Mouse (Mus musculus): ENCODE results near the gene Ly6c2. TPM values are rescaled to one million over a fixed set of nuclear protein-coding genes. Genes with fewer than 3 reads are reported as not detected.
"Not testable (repeated sequence)": the region's sequence is repeated elsewhere in the genome, so short reads cannot be mapped to it uniquely, and the experiment has no call there.

Gene Ly6c2
- polyA plus RNA-seq (2012; rRNA removed) = 7.3 and 28.3 TPM in 2 replicates

GRCm38 (mm10) chr15:75111861-75112630 lies at the start of gene Ly6c2:
Gene Ly6c2 (minus strand): TSS chr15:75111970.
- H3K27me3 ChIP-seq (replicated peaks; ENCODE audit: control insufficient read depth, insufficient read depth, low read length); H3K36me3 ChIP-seq (ENCODE audit: control insufficient read depth, insufficient read depth, low read length); H3K4me3 ChIP-seq (ENCODE audit: insufficient read depth, low read depth, low read length); H3K4me1 ChIP-seq (ENCODE audit: control insufficient read depth, insufficient read depth, low read length); H3K27ac ChIP-seq (ENCODE audit: insufficient read depth, low read depth, low read length); DNase-seq: not testable (repeated sequence)
- WGBS = 73% methylated on average over 1 of the region's 1 CpGs

- 37% methylated on average over 1 of the region's 1 CpGs for WGBS
- Histone ChIP-seq H3K27ac (ENCODE audit: insufficient read depth, low read depth, low read length) (no peak overlapping the region), H3K36me3 (ENCODE audit: control insufficient read depth, insufficient read depth, low read length) (no peaks in the 10 kb centered on the region), H3K27me3 (replicated peaks; ENCODE audit: control insufficient read depth, insufficient read depth, low read length) (no peaks in the 10 kb centered on the region), H3K4me3 (ENCODE audit: insufficient read depth, low read depth, low read length) (no peak overlapping the region), H3K4me1 (ENCODE audit: control insufficient read depth, insufficient read depth, low read length) (no peaks in the 10 kb centered on the region)
- no peak for DNase-seq
- TF ChIP-seq CTCF (conservative IDR thresholded peaks at IDR 0.05; ENCODE audit: insufficient read depth, insufficient read length, low read depth, low read length) (no peak), POLR2A (IDR thresholded peaks at IDR 0.05; ENCODE audit: low read depth, low read length) (no peak)
Observed at GRCm38 (mm10) chr15:75157646-75158045, 45.9 kb upstream of the Ly6c2 start.

- no peak for TF ChIP-seq POLR2A (IDR thresholded peaks at IDR 0.05; ENCODE audit: low read depth, low read length)
- TF ChIP-seq CTCF (conservative IDR thresholded peaks at IDR 0.05; ENCODE audit: insufficient read depth, insufficient read length, low read depth, low read length) = no peak
- 79% methylated on average over 1 of the region's 1 CpGs for WGBS
Observed at GRCm38 (mm10) chr15:75154940-75155339, 43.2 kb upstream of the Ly6c2 start, which contains the start of gene Ly6g. Gene Ly6g (plus strand): TSS chr15:75155240.

GRCm38 (mm10) chr15:75153087-75153486 lies 41.3 kb upstream of the Ly6c2 start:
- no peak for DNase-seq
- no peaks in the 10 kb centered on the region for H3K36me3 ChIP-seq (ENCODE audit: control insufficient read depth, insufficient read depth, low read length)
- TF ChIP-seq POLR2A (IDR thresholded peaks at IDR 0.05; ENCODE audit: low read depth, low read length) (no peak), CTCF (conservative IDR thresholded peaks at IDR 0.05; ENCODE audit: insufficient read depth, insufficient read length, low read depth, low read length) (no peak)
- no peaks in the 10 kb centered on the region for H3K4me1 ChIP-seq (ENCODE audit: control insufficient read depth, insufficient read depth, low read length)
- H3K4me3 ChIP-seq (ENCODE audit: insufficient read depth, low read depth, low read length) = no peak overlapping the region
- no peak overlapping the region for H3K27ac ChIP-seq (ENCODE audit: insufficient read depth, low read depth, low read length)
- H3K27me3 ChIP-seq (replicated peaks; ENCODE audit: control insufficient read depth, insufficient read depth, low read length) = no peaks in the 10 kb centered on the region

More at GRCm38 (mm10) chr15:75154940-75155339, 43.2 kb upstream of the Ly6c2 start, which contains the start of gene Ly6g:
- no peak within 1 kb of the TSS for H3K27ac ChIP-seq (ENCODE audit: insufficient read depth, low read depth, low read length)
- no peak within 1 kb of the TSS for H3K4me3 ChIP-seq (ENCODE audit: insufficient read depth, low read depth, low read length)
- H3K4me1 ChIP-seq (ENCODE audit: control insufficient read depth, insufficient read depth, low read length) = no peaks in the 10 kb centered on the region
- no peaks in the 10 kb centered on the region for H3K27me3 ChIP-seq (replicated peaks; ENCODE audit: control insufficient read depth, insufficient read depth, low read length)
- DNase-seq = no peak
- no peaks in the 10 kb centered on the region for H3K36me3 ChIP-seq (ENCODE audit: control insufficient read depth, insufficient read depth, low read length)

GRCm38 (mm10) chr15:75143735-75144134 lies 32.0 kb upstream of the Ly6c2 start:
- Histone ChIP-seq H3K36me3 (ENCODE audit: control insufficient read depth, insufficient read depth, low read length) (no peaks in the 10 kb centered on the region), H3K4me3 (ENCODE audit: insufficient read depth, low read depth, low read length) (no peak overlapping the region), H3K27ac (ENCODE audit: insufficient read depth, low read depth, low read length) (no peak overlapping the region), H3K27me3 (replicated peaks; ENCODE audit: control insufficient read depth, insufficient read depth, low read length) (no peaks in the 10 kb centered on the region; the same call in 1 of the 2 replicates), H3K4me1 (ENCODE audit: control insufficient read depth, insufficient read depth, low read length) (no peaks in the 10 kb centered on the region)
- DNase-seq = peak; percentile 10
- 59% methylated on average over 3 of the region's 3 CpGs for WGBS
- peak; percentile 68 for TF ChIP-seq CTCF (conservative IDR thresholded peaks at IDR 0.05; ENCODE audit: insufficient read depth, insufficient read length, low read depth, low read length)
- no peak for TF ChIP-seq POLR2A (IDR thresholded peaks at IDR 0.05; ENCODE audit: low read depth, low read length)

- DNase-seq = peak; percentile 7
- H3K27me3 ChIP-seq (replicated peaks; ENCODE audit: control insufficient read depth, insufficient read depth, low read length); H3K27ac ChIP-seq (ENCODE audit: insufficient read depth, low read depth, low read length); H3K36me3 ChIP-seq (ENCODE audit: control insufficient read depth, insufficient read depth, low read length); H3K4me1 ChIP-seq (ENCODE audit: control insufficient read depth, insufficient read depth, low read length); H3K4me3 ChIP-seq (ENCODE audit: insufficient read depth, low read depth, low read length): not testable (repeated sequence)
- peak; percentile 42 for TF ChIP-seq CTCF (conservative IDR thresholded peaks at IDR 0.05; ENCODE audit: insufficient read depth, insufficient read length, low read depth, low read length)
- WGBS = 49% methylated on average over 6 of the region's 6 CpGs
Observed at GRCm38 (mm10) chr15:75141812-75142360, 30.1 kb upstream of the Ly6c2 start.

GRCm38 (mm10) chr15:75137739-75138138 lies 26.0 kb upstream of the Ly6c2 start:
- not testable (repeated sequence) for H3K4me3 ChIP-seq (ENCODE audit: insufficient read depth, low read depth, low read length); DNase-seq; H3K36me3 ChIP-seq (ENCODE audit: control insufficient read depth, insufficient read depth, low read length); H3K27ac ChIP-seq (ENCODE audit: insufficient read depth, low read depth, low read length); H3K27me3 ChIP-seq (replicated peaks; ENCODE audit: control insufficient read depth, insufficient read depth, low read length); H3K4me1 ChIP-seq (ENCODE audit: control insufficient read depth, insufficient read depth, low read length)
- 68% methylated on average over 3 of the region's 3 CpGs for WGBS

GRCm38 (mm10) chr15:75135090-75135783 lies 23.5 kb upstream of the Ly6c2 start:
- not testable (repeated sequence) for H3K4me3 ChIP-seq (ENCODE audit: insufficient read depth, low read depth, low read length); DNase-seq; H3K4me1 ChIP-seq (ENCODE audit: control insufficient read depth, insufficient read depth, low read length); H3K36me3 ChIP-seq (ENCODE audit: control insufficient read depth, insufficient read depth, low read length); H3K27ac ChIP-seq (ENCODE audit: insufficient read depth, low read depth, low read length); H3K27me3 ChIP-seq (replicated peaks; ENCODE audit: control insufficient read depth, insufficient read depth, low read length)
- whole genome bisulfite sequencing = 71% methylated on average over 2 of the region's 2 CpGs

- not testable (repeated sequence) for H3K4me3 ChIP-seq (ENCODE audit: insufficient read depth, low read depth, low read length); H3K27ac ChIP-seq (ENCODE audit: insufficient read depth, low read depth, low read length); H3K27me3 ChIP-seq (replicated peaks; ENCODE audit: control insufficient read depth, insufficient read depth, low read length); H3K36me3 ChIP-seq (ENCODE audit: control insufficient read depth, insufficient read depth, low read length); H3K4me1 ChIP-seq (ENCODE audit: control insufficient read depth, insufficient read depth, low read length)
- 61% methylated on average over 2 of the region's 2 CpGs for WGBS
- peak; percentile 70 for DNase-seq
Observed at GRCm38 (mm10) chr15:75132346-75132745, 20.6 kb upstream of the Ly6c2 start.

Measured in kidney, adult 2 months (tissue).